Mouse (Mus musculus) erythroblast, adult 5-6 weeks (primary cell): ENCODE data around the gene Mmp2. TPM values are rescaled to one million over a fixed set of nuclear protein-coding genes. Genes with fewer than 3 reads are reported as not detected.
"Not testable (repeated sequence)": the region's sequence is repeated elsewhere in the genome, so short reads cannot be mapped to it uniquely, and the experiment has no call there.

Experiments used
- ATAC-seq: replicated peaks from 2 replicates; pipeline ENCODE4 v1.8.0; 2016; ENCODE audit warnings: moderate number of reproducible peaks, mild to moderate bottlenecking, moderate TSS enrichment, inconsistent platforms; ENCODE audit not compliant: poor library complexity, low FRiP score, severe bottlenecking
- total RNA-seq, 2 experiments: library from RNA; stranded (forward) in 1 of 2; stranded (reverse) in 1 of 2; fragments of 150-400 nt in 1 of 2; fragments of 200-764, 138-1000 nt in 1 of 2; gene quantifications; 2 replicates each; pipeline versions ENCODE4 v1.2.3 to v1.2.4; 2015 to 2017; ENCODE audit warnings: low replicate concordance in 2 of 2

Gene Mmp2
- total RNA-seq, 2 experiments from 2014 or later = 1.1 TPM; not detected in 1

- no peak for ATAC-seq
Observed at GRCm38 (mm10) chr8:92881247-92881646, 54.2 kb downstream of the Mmp2 start.

- ATAC-seq = no peak
Observed at GRCm38 (mm10) chr8:92883771-92884170, 56.7 kb downstream of the Mmp2 start.

GRCm38 (mm10) chr8:92892216-92892615, 65.1 kb downstream of the Mmp2 start:
- ATAC-seq = not testable (repeated sequence)

DNA sequence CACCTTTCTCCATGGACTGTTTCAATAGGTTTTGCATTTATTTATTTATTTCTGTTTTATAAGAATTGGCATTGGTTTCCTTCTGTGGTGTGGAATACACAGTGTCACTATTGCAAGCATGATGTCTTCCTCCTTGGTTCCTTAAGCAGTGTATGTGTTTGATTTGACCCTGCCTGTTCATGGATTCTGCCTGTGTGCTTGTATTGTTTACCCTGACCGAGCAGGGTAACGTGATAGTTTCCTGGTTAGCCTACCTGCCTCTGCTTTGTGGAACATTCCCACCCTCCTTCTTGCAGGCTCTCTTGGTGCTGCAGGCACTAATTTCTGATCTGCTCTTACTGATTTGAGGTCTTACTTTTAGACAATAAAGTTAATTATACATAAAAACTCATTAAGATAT, 66.8 kb downstream of the Mmp2 start:
- ATAC-seq = no peak

DNA sequence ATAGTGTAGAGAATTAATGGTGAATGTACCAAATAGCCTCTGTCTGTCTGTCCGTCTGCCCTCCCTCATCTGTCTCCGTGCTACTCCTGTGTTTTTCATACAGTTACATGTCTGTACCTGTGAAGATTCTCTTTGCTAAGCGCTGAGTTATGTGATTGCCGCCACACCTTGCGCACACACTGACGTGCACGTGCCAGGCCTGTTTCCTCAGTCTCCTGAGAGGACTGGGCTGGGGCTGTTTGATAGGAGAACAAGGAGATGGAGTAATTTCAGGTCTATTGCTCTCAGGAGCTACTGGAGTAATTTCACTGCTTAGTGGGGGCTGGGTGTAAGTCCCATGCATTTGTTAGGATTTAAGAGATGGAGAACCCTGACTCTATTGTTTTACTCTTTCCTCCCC, 68.0 kb downstream of the Mmp2 start:
- no peak for ATAC-seq

GRCm38 (mm10) chr8:92896056-92896455, 69.0 kb downstream of the Mmp2 start:
- ATAC-seq = no peak

- no peak for ATAC-seq
Observed at GRCm38 (mm10) chr8:92896611-92897010, 69.5 kb downstream of the Mmp2 start.

- ATAC-seq = no peak
Observed at GRCm38 (mm10) chr8:92897794-92898193, 70.7 kb downstream of the Mmp2 start.

DNA sequence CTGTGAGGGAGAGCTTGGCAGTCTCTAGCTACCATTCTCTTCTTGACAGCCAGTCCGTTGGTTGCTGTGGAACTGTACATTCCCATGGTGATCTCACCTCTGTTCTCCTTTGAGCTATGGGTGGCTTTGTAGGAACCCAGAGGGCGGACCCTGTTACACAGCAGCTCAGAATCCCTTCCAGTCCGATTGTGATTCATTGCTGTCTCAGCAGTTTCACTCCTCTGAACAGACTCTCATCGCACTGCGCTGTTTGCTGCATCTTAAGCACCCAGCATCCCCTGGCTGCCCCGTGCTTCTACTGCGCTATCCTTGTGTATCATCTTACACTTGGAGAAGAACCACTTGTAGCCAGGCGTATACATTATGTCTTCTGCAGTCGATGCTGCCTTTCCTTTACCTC, 72.5 kb downstream of the Mmp2 start:
- no peak for ATAC-seq

DNA sequence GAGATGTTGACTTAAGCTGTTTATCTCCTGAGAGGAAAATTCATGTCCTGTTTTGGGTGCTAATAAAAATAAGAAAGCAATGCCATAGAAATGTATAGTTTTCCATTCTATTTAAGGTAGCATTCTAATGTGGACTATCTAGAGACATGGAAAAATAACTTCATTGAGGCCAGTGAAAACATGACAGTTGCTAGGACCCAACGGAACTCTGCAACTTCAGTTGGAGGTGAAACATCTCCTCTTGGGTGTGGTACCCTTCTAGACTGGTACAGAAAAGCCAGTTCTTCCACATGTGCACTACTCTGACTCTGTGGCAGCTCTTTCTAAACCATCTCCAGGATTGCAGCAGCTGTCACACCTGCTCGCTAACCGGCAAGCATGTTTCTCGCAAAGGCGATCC, 74.0 kb downstream of the Mmp2 start, which contains the start of gene Capns2:
Gene Capns2, plus strand, starts transcription at position 301 of the 400 bp plus-strand sequence.
- no peak for ATAC-seq

DNA sequence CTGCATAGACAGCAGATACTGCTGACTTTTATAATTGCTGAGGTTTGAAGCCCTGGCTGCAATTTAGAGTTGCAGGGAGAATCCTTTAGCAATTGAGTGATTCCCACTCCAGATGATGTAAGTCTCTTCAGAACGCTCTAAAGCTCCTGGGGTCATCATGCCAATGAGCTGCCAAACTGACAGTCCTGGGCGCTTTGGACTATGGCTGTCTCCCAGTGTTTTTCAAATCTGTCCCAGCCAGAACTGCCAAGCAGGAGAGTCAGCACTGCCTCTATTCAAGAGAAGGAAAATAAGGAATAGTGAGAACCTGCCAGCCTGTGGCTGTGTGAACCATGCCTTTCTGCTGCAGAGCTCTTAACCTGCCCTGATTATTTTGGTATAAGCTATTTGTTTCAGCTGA, 75.9 kb downstream of the Mmp2 start:
- no peak for ATAC-seq

Other genes starting within 250 kb of the Mmp2 start
- not detected in 2 replicates for gene Irx6, start 153.0 kb upstream of the Mmp2 start, total RNA-seq (2015; ENCODE audit: low replicate concordance)
- not detected in 2 replicates for gene Irx6, start 153.0 kb upstream of the Mmp2 start, total RNA-seq (2017; ENCODE audit: low replicate concordance)
- gene Lpcat2, start 28.0 kb downstream of the Mmp2 start, total RNA-seq (2015; ENCODE audit: low replicate concordance) = 7.7 and 29.0 TPM in 2 replicates
- gene Lpcat2, start 28.0 kb downstream of the Mmp2 start, total RNA-seq (2017; ENCODE audit: low replicate concordance) = 8.6 and 8.8 TPM in 2 replicates
- not detected in 2 replicates for gene Capns2, start 74.1 kb downstream of the Mmp2 start, total RNA-seq (2015; ENCODE audit: low replicate concordance)
- not detected in 2 replicates for gene Capns2, start 74.1 kb downstream of the Mmp2 start, total RNA-seq (2017; ENCODE audit: low replicate concordance)
- not detected in 2 replicates for gene Slc6a2, start 132.8 kb downstream of the Mmp2 start, total RNA-seq (2015; ENCODE audit: low replicate concordance)
- gene Slc6a2, start 132.8 kb downstream of the Mmp2 start, total RNA-seq (2017; ENCODE audit: low replicate concordance) = not detected in 2 replicates
- not detected in 2 replicates for gene Ces1a, start 220.9 kb downstream of the Mmp2 start, total RNA-seq (2015; ENCODE audit: low replicate concordance)
- gene Ces1a, start 220.9 kb downstream of the Mmp2 start, total RNA-seq (2017; ENCODE audit: low replicate concordance) = not detected in 2 replicates